Mouse (Mus musculus) cerebellum, adult 9-10 months (tissue): Measurements from ENCODE around the gene Nol3.
"Not testable (repeated sequence)": the region's sequence is repeated elsewhere in the genome, so short reads cannot be mapped to it uniquely, and the experiment has no call there.

Source experiments
- DNase-seq: peaks from one replicate; pipeline ENCODE4 v3.0.0; 2022

The Nol3 gene

DNA sequence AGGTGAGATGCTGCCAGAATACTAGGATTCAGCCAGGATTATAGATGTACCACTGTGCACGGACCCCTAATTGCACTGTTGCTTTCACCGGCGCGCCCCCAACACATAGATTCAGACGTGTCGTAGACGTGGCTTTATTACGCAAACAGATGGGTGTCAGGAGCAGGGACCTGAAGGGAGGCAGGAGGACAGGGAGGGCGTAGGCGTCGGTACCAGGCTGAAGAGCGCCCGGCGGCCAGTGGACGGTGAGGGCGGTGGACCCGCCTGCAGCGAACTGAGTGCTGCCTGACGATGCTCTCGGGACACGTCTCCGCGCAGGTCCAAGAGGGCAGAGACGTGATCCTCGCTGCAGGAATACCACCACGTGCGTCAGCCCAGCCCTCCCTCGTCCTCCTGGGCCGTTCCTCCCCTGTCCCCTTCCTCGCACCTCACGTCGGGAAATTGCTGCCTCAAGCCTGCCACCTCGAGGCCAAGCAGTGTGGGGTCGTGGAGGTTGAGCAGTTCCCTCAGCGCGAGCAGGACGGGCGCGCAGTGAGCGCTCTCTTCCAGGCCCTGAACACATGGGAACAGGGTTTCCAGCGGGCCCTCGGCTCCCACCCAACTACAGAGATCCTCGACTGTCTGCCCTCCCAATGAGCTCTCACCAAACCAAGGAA, 14.0 kb downstream of the Nol3 start, which contains the start of gene 4931428F04Rik:
TSS of gene 4931428F04Rik (minus strand) at position 60 of the 656 bp plus-strand sequence.
- DNase-seq, result peak; percentile 80

DNA sequence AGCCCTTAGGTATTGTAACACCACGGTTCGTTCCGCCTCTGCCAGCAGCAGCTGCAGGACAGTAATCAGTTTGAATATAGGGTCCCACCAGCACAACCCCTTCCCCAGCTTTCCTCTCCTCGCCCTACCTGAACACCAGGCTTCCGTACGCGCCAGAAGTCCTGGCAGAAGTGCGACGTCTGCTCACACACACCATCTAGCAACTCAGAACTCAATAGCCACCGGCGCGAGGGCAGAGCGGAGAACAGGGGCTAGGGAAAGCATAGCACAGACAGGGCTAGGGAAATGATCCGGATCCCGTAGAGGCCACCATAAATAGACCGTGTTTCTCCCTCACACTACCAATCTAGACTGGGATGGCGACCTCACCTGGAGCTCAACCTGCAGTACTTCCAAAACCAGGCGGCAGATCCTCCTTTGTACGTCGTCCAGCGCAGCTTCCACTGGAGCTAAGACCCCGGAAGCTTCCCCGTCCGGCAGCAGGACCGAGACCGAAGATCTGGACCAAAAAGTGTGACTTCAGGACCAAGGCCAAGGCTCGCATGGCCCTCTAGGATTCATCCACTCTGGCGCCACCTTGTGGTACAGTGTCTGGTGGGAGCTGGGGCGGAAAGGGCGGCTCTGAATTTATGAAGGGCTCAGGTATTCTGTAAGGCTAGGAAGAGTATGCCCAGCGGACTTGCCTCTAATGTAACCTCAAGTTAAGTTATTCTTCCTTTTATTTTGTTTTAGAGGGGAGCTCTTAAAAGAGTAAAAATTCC, 14.8 kb downstream of the Nol3 start:
- DNase-seq, result peak; percentile 94

DNA sequence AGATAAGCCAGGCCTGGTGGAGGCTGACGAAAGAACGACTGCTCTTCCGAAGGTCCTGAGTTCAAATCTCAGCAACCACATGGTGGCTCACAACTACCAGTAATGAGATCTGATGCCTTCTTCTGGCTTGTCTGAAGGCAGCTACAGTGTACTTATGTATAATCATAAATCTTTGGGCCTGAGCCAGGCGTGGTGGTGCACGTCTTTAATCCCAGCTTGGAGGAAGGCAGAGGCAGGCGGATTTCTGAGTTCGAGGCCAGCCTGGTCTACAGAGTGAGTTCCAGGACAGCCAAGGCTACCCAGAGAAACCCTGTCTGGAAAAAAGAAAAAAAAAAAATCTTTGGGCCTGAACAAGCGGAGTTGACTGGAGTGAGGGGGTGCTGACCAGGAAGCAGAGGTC, 15.4 kb downstream of the Nol3 start:
- peak; percentile 78 for DNase-seq

DNA sequence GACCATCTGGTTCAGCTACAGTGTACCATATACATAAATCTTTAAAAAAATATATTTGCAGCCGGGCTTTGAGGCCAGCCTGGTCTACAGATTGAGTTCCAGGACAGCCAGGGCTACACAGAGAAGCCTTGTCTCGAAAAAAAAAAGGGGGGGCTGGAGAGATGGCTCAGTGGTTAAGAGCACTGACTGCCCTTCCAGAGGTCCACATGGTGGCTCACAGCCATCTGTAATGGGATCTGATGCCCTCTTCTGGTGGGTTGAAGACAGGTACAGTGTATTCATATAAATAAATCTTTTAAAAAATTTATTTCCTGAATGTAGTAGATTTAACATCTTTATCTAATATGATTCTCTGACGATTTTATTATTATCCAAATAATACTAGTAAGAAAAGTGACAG, 15.9 kb downstream of the Nol3 start:
- DNase-seq, result not testable (repeated sequence)

DNA sequence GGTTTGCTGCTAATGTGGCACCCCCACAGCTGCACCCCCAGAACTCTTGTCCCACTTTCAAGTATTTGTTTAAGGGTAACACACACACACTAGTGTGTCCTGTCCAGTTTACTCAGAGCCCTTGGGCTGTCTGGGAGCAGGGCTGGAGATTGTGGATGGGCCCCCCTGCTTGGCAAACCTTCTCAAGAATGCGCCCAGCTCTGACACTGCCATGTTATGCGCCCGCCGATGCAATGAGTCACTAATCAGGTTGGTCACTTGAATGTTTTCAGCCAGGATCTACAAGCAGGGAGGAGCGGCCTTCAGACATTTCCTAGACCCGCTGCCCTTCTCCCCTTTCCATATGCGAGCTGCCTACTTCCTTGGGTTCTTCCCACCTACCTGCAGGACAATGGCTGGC, 16.5 kb downstream of the Nol3 start:
- no peak for DNase-seq

DNA sequence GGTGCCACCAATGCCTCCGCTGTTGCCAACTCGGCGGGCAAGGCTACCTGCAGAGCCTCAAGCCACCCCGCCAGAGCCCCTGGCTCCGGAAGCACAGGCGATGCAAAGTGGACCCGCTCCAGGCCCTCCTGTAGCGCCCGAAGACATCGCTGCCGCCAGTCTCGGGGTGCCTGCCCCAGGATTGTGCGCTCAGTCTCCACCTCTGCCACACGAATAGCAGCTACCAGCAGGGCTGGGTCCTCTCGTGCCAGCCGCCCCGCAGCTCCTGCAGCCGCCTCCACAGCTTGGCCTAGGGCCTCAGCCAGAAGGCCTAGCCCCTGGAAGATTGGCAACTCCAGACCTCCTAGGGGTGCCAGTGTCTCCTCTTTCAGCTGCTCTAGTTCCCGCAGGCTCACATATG, 17.5 kb downstream of the Nol3 start:
- DNase-seq, result peak; percentile 88

DNA sequence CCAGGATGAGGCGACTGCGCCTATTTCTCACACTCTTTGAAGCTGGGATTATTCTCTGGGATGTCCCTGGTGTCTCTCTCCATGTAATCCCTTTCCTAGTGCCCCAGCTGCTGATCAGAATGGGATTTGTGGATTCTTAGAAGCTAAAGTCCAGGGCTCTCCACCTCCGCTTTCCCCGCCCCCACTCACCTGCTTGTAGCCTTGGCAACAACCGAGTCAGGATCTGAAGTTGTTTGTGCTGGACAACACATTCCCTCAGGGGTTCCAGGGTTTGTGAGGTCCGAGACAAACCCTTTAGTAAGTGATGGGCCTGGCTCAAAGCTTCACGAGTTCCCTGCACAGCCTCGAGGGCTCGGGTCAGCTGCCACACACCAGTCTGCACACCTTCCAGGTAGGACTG, 18.8 kb downstream of the Nol3 start:
- DNase-seq, result no peak

DNA sequence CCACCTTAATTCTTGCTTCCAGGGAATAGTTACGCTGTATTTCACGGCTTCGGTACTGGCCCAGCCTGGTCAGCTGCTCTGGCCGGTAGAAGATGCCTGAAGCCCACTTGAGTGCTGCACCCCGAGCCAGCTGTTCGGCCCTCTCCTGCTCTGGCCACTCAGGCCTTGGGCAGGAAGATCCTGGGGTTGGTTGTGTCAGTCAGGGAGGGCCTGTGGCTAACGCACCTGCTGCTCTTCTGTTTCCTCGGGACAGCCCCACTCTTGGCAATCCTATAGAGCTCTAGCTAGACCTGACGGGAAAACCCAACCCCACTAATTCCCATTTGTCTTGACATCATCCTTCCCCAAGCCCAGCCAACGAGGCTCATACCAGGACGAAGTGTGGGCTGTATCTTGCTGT, 19.3 kb downstream of the Nol3 start:
- DNase-seq, result no peak

DNA sequence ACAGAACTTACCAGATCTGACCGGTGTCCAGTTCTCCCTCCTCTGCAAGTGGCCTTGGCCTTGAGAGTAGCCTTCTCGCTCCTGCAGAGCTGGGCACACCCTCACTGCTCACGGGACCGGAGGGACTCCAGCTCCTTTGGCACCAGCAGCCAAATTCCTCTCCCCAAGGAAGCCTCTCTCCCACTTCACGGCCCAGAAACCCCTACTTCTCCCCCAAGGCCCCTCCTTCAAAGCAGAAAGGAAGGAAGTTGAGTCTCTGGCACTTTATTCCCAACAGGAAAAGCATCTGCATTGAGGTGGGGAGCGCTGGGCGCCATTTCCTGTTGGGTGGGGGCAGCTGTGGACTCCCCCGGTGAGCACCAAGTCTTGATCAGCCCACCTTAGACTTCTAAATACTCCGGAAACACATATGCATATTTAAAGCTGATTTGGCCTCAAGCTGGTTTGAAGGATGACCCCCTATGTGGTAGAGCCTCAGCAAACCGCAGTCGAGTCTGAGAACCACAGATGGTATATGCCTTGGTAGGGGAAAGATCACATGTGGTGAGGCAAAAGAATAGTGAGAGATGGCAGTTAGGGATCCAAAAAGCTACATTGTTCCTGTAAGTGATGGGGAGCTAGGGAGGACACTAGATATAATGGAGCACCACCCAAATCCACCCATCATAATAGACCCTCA, 20.1 kb downstream of the Nol3 start, which contains the start of gene Exoc3l:
TSS of gene Exoc3l (minus strand) at position 207 of the 679 bp plus-strand sequence.
- no peak for DNase-seq

DNA sequence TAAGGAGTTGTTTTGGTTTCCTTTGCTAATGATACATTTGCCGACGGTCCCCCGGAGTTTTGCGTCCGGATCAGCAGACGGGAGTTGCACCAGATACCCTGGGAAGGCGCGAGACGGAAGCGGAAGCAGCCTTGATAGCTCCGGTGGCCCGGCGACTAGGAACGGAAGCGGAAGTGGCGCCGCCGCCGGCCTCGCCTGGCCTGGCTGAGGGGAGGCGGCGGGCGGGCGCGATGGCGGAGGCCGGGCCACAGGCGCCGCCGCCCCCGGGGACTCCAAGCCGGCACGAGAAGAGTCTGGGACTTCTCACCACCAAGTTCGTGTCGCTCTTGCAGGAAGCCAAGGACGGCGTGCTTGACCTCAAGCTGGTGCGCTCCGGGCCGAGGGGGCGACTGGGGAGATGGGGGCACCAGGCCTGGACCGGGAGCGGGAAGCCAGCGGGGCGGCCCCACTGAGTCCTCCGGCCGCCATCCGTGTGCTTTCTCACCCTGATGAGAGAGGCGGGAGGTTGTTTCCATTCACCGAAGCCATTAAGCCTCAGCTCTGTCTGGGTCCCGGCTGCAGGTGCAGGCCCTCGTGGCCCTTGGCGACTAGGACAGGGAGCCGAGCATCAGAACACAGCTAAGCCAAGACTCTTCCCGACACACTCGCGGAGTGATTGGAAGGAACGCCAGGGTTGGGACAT, 21.7 kb downstream of the Nol3 start, which contains the start of gene E2f4:
TSS of gene E2f4 (plus strand) at position 153 of the 682 bp plus-strand sequence.
- DNase-seq, result peak; percentile 87

DNA sequence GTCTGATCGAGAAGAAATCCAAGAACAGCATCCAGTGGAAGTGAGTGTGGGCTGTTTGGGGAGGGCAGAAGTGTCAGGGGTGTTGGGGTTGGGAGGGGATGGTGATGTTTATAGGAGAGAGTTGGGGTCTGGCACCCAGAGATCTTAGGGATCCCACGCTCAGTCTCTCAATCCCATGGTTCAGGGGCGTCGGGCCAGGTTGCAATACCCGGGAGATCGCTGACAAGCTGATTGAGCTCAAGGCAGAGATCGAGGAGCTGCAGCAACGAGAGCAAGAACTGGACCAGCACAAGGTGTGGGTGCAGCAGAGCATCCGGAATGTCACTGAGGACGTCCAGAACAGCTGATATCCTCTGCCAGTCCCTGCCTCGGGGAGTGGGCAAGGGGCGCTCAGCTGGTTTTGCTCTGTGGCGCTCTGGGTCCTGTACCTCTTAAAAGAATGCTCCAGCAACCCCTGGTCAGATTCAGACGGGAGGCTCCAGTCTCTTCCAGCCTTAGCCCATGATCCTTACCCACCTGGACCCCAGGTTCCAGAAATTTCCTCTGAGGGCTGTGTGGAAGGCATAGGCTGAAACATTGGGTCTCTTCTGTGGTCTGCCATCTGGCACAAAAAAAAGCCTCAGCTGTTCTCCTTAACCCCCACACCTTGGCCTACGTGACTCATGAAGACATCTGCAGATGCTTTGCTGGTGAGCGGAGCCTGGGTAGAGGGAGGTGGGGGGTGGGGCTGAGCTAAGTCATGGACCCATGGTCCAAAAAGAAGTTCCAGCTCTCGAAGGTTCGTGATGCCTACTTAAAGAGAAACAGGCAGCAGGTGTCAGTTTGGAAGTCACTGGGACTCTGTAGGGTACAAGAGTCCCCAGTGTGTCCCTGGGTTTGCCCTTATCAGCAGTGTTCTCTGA, 22.7 kb downstream of the Nol3 start:
- no peak for DNase-seq

DNA sequence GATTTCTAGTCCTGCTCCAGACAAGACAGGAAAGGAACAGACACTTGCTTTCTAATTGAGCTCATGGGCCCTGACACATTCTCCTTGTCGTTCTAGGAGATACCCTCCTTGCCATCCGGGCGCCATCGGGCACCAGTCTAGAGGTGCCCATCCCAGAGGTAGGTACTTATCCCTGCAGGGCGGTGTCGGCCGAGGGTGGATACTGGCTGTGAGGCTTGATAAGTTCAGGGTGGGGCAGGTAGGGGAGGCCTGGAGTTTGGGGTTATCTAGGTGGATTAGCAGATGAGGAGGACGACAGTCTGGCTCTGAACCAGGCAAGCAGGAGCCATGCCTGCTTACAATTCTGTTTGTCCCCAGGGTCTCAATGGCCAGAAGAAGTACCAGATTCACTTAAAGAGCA, 24.0 kb downstream of the Nol3 start:
- DNase-seq, result no peak

DNA sequence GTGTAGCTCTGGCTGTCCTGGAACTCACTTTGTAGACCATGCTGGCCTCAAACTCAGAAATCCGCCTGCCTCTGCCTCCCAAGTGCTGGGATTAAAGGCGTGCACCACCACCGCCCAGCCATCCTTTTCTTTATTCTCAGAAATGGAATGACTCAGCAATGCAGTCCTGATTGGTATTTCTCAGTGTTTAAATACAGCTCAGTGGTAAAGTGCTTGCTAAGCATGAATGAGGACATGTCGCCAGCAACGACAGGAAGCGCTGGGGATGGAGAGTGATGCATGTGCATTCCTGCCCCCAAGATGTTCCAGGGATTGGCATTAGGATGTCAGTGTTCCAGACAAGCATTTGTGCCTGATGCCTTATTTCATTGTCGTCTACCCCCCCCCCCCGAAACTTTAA, 27.5 kb downstream of the Nol3 start:
- no peak for DNase-seq

DNA sequence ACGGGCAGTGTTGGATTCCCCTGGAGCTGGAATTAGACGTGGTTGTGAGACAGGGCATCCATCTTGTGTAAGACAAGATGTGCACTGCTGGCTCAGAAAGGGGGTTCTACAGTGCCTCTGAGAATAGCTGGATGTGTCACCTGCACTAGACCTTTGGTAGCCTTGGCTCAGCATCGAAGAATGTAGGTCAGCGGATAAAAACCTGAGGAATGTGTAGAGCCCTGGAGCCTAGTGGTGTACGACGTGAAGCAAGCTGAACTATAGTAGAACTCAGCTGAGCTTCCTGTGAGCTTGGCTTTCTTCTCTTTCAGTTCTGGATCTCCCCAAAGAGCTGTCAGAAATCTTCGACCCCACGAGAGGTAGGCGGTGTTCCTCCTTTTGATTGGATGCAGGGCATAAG, 27.9 kb downstream of the Nol3 start:
- no peak for DNase-seq

DNA sequence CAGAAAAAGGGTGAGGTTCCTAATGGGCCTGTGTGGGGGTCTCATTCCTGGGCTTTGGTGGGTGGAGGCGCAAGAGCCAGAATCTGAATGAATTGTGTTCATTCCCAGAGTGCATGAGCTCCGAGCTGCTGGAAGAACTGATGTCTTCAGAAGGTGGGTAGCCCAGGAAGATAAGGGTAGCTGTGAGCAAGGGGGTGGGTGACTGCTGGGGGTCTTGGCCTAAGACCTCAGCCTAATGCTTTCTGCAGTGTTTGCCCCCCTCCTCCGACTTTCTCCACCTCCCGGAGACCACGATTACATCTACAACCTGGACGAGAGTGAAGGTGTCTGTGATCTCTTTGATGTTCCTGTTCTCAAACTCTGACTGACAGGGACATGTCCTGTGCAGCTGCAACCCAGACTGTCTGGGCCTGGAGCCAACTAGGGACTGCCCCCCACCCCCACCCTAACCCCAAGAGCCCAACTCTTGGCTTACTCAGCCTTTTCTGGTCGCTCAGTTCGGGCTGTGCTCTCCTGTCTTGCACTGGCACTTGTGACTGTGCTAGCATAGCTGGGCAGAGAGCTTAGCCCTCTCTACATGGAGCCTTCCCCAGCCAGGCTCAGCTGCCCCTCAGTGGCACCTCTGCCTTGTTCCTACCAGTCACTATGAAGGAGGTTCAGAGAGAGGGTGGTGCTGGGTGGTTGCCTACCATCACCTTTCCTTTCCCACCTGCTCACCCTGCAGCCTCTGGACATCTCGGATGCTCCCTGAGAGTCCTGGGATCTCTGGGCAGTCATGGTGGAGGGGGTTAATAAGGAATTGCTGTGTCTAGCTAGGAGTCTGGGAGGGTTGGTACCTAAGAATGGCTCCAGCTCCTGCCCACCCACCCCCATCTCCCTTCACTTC, 28.6 kb downstream of the Nol3 start:
- DNase-seq, result peak; percentile 50

DNA sequence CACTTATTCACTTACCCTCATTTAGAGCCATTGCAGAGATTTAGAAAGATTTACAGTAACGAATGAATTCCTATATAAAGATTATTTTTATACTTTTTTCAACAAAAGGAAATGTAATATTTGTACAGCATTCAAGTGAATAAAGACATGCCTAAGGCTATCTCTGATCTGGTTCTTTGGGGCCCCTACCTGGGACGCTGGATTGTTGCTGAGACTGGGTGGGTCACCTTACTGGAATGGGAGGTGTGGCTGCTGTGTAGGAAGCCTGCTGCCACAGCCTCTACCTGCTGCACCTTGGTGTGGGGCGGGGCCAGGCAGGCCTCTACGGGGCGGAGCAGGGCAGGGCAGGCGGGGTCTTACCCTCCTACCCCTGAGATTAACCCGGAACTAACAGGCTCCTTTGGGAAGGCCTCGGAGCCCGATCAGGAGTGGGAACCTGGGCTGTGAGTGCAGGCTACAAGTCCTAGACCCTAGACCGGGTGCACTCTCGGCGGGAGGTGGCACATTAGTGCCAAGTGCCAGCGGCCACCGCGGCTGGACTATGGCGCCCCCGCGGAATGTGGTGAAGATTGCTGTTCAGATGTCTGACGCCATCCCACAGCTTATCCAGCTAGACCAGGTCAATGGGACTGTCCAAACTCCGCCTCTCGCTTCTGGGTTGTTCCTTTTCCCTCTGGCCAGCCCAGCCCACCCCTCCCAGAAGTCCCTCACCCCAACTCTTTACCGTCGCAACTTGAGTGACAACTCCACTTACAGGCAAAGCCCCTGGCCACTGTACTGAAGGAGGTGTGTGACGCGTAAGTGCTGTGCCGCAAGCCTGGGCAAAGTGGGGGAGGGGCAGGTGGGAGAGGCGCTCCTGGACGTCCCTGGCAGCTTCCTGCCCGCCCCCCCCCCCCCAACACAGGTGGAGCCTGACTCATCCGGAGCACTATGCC, 29.5 kb downstream of the Nol3 start, which contains the start of gene Elmo3:
TSS of gene Elmo3 (plus strand) at position 391 of the 935 bp plus-strand sequence.
- peak; percentile 87 for DNase-seq

DNA sequence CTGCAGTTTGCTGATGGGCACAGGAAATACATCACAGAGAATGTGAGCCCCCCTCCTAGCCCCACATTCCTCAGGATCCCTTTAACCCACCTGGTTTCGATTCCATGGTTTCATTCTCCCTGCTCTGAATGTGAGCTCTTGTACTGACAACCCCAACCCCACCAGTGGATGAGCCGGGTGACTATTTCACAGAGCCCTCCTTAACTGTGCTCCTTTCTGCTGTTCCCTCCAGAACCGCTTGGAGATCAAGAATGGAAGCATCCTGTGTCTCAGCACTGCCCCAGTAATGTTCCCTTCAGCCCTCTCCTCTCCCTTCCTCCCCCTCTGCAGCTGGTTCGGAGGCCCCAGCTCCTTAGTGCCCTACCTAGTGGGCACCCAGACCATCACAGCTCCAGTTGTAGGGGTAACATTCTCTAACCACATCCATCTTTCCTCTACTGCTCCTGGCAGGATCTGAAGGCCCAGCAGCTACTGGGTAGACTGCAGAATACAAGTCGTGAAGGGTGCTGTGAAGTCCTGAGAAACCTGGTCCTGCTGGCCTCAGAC, 30.3 kb downstream of the Nol3 start:
- peak; percentile 68 for DNase-seq

DNA sequence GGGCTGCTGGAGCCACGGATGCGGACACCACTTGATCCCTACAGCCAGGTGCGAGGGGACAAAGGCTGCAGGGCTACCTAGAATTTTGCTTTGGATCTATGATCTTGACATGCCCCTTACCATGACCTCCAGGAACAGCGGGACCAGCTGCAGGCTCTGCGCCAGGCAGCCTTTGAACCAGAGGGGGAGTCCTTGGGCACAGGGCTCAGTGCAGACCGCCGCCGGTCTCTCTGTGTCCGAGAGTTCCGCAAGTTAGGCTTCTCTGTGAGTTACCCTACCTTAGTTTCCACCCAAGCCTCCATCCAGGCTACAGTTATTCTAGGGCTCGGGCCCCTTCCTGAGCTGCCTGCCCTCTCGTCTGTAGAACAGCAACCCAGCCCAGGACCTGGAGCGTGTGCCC, 31.7 kb downstream of the Nol3 start:
- DNase-seq, result peak; percentile 57

DNA sequence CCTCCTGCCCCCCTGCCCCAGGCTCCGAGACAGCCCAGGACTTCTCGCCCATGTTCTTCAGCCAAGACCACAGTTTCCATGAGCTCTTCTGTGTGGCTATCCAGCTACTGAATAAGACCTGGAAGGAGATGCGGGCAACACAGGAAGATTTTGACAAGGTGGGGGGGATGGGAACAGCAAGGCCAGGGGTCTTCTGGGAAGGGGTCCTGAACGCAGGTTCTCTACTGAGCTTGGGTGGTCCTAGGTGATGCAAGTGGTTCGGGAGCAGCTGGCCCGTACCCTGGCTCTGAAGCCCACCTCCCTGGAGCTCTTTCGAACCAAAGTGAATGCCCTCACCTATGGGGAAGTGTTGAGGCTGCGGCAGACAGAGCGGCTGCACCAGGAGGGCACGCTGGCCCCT, 32.5 kb downstream of the Nol3 start:
- peak; percentile 65 for DNase-seq
